14 mouse cellular contexts compared by ENCODE assay signal in the genomic region with DNA sequence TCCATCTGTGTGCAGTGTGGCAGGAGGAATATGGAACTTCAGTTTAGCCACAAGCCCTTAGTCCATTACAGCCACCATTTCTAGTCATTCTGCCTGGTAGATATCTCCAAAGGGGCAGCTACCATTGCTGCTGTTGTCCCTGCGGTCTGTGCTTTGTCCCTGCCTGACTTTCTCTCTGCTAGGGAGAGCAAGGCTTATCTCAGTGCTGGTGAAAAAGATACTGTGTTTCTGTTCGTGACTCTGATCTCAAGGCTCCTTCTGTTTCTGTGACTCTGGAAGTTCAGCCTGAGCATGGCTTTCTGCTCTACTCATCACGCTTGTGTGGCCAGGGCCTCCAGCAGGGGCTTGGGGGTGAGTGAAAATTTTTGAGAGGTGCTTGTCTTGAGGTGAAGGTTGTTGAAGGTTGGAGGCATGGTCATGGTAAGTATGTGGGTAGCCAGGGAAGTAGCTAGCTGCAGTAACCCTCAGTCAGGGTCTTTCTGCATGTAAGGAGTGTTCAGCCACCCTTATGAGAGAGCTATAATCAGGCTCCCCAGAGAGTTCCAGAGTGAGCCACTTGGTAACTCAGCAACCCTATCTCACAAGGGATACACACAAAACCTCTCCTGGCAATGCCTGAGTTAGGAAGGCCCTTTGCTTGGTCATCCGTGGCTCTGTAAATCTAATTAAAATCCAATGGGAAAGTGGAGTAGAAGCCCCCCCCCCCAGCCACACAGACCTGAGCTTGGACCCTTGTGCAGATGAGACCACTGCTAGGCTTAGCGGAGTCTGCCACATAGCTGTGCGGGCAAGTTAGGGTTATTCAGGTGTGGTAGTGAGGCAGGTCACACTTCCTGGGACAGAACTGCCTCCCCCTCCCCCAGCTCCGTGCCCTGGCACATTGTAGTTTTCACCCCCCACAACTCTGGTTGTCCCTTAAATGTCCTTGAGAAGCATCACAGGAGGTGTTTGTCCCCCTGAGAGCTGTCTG. TPM values are rescaled to one million over a fixed set of nuclear protein-coding genes. Genes with fewer than 3 reads are reported as not detected.
DNase-seq lines count a peak whose midpoint lies in the region; ATAC-seq and TF ChIP-seq lines count a peak whose summit lies in the region.
"Had no signal": no experiment of that assay in that cellular context is flagged by ENCODE, and none has a peak within 500 bp of the region (broad histone marks: within the 10 kb centered on the region; RNA-seq: fewer than 3 reads in every experiment).

No protein-coding gene starts in this region.

- 76% methylated on average over 7 of the region's 7 CpGs for WGBS in forebrain, embryonic 10.5 days
- 69% methylated on average over 7 of the region's 7 CpGs for WGBS in forebrain, embryonic 14.5 days
- WGBS in kidney, embryonic 16.5 days, result 57% methylated on average over 7 of the region's 7 CpGs
- 39% methylated on average over 7 of the region's 7 CpGs for WGBS in liver, embryonic 14.5 days (ENCODE audit: insufficient replicate concordance)

- no peak for ATAC-seq in forebrain, embryonic 14.5 days
- peak; percentile 61; the same call in 1 of the 2 replicates for ATAC-seq in kidney, embryonic 16.5 days (ENCODE audit: low FRiP score, low TSS enrichment)
- ATAC-seq in liver, embryonic 14.5 days (ENCODE audit: insufficient read depth), result peak; percentile 68

- peak; percentile 61 for TF ChIP-seq EP300 in liver, embryonic 14.5 days (IDR thresholded peaks at IDR 0.05; ENCODE audit: low read depth)

- no peak overlapping the region for H3K4me2 ChIP-seq in forebrain, embryonic 14.5 days (ENCODE audit: low read length)
- H3K4me2 ChIP-seq in kidney, embryonic 16.5 days (replicated peaks; ENCODE audit: low read depth, low read length), result no peak overlapping the region
- H3K4me2 ChIP-seq in liver, embryonic 14.5 days (ENCODE audit: low read depth), result no peak overlapping the region; the same call in 1 of the 2 replicates
- H3K4me2 ChIP-seq: embryonic facial prominence, embryonic 15.5 days; limb, embryonic 13.5 days had no signal

- no peak overlapping the region for H3K9ac ChIP-seq in forebrain, embryonic 14.5 days (ENCODE audit: low read length)
- H3K9ac ChIP-seq in kidney, embryonic 16.5 days (replicated peaks; ENCODE audit: low read length), result no peak overlapping the region
- no peak overlapping the region for H3K9ac ChIP-seq in liver, embryonic 14.5 days (replicated peaks)
- H3K9ac ChIP-seq: embryonic facial prominence, embryonic 15.5 days; limb, embryonic 13.5 days had no signal

- no peak for TF ChIP-seq CTCF in liver, embryonic 14.5 days (IDR thresholded peaks at IDR 0.05; ENCODE audit: low read depth)

- H3K4me3 ChIP-seq in forebrain, embryonic 10.5 days, result no peak overlapping the region
- no peak overlapping the region for H3K4me3 ChIP-seq in forebrain, embryonic 14.5 days (ENCODE audit: low read depth, low read length)
- no peak overlapping the region for H3K4me3 ChIP-seq in kidney, embryonic 16.5 days (ENCODE audit: low read length)
- no peak overlapping the region for H3K4me3 ChIP-seq in liver, embryonic 14.5 days (ENCODE audit: insufficient read depth in 1 of 2, low read depth in 2 of 2, low read length in 2 of 2)
- H3K4me3 ChIP-seq: embryonic facial prominence, embryonic 15.5 days; limb, embryonic 13.5 days had no signal

- no peaks in the 10 kb centered on the region for H3K9me3 ChIP-seq in forebrain, embryonic 10.5 days
- no peaks in the 10 kb centered on the region for H3K9me3 ChIP-seq in forebrain, embryonic 14.5 days (replicated peaks; ENCODE audit: control insufficient read depth, low read length)
- no peaks in the 10 kb centered on the region for H3K9me3 ChIP-seq in kidney, embryonic 16.5 days (ENCODE audit: low read length)
- H3K9me3 ChIP-seq in liver, embryonic 14.5 days (ENCODE audit: control insufficient read depth, low read length), result no peaks in the 10 kb centered on the region
- H3K9me3 ChIP-seq: embryonic facial prominence, embryonic 15.5 days; limb, embryonic 13.5 days had no signal

- H3K27me3 ChIP-seq in forebrain, embryonic 10.5 days (ENCODE audit: poor library complexity, severe bottlenecking), result no peaks in the 10 kb centered on the region
- no peaks in the 10 kb centered on the region for H3K27me3 ChIP-seq in forebrain, embryonic 14.5 days (replicated peaks; ENCODE audit: control insufficient read depth, insufficient read depth, low read length)
- no peaks in the 10 kb centered on the region for H3K27me3 ChIP-seq in kidney, embryonic 16.5 days (ENCODE audit: insufficient read depth, low read length)
- no peaks in the 10 kb centered on the region for H3K27me3 ChIP-seq in liver, embryonic 14.5 days (ENCODE audit: control insufficient read depth, insufficient read depth, low read length)
- H3K27me3 ChIP-seq: embryonic facial prominence, embryonic 15.5 days; limb, embryonic 13.5 days had no signal

- peaks cover 52% of the 10 kb centered on the region for H3K4me1 ChIP-seq in forebrain, embryonic 10.5 days
- peaks cover 24% of the 10 kb centered on the region for H3K4me1 ChIP-seq in forebrain, embryonic 14.5 days (ENCODE audit: control insufficient read depth, insufficient read depth, low read length)
- H3K4me1 ChIP-seq in kidney, embryonic 16.5 days (ENCODE audit: insufficient read depth, low read length), result no peaks in the 10 kb centered on the region
- peaks cover 2 to 22% of the 10 kb centered on the region in 2 experiments; a peak in 3 of 4 replicates for H3K4me1 ChIP-seq in liver, embryonic 14.5 days (replicated peaks; ENCODE audit: control insufficient read depth in 2 of 2, insufficient read depth in 2 of 2, low read length in 1 of 2)

- peak overlapping the region; percentile 85 for H3K27ac ChIP-seq in forebrain, embryonic 10.5 days
- H3K27ac ChIP-seq in forebrain, embryonic 14.5 days (ENCODE audit: low read depth, low read length), result no peak overlapping the region
- H3K27ac ChIP-seq in kidney, embryonic 16.5 days (ENCODE audit: low read length), result no peak overlapping the region
- no peak overlapping the region; the same call in 1 of the 2 replicates for H3K27ac ChIP-seq in liver, embryonic 14.5 days
- H3K27ac ChIP-seq: embryonic facial prominence, embryonic 15.5 days; kidney, postnatal 0 days; limb, embryonic 13.5 days had no signal

- H3K36me3 ChIP-seq in forebrain, embryonic 10.5 days (replicated peaks), result no peaks in the 10 kb centered on the region
- no peaks in the 10 kb centered on the region for H3K36me3 ChIP-seq in forebrain, embryonic 14.5 days (ENCODE audit: control insufficient read depth, insufficient read depth, low read length)
- H3K36me3 ChIP-seq in kidney, embryonic 16.5 days (ENCODE audit: insufficient read depth, low read length), result no peaks in the 10 kb centered on the region
- no peaks in the 10 kb centered on the region for H3K36me3 ChIP-seq in liver, embryonic 14.5 days (replicated peaks; ENCODE audit: control insufficient read depth, insufficient read depth, low read depth)
- H3K36me3 ChIP-seq: embryonic facial prominence, embryonic 15.5 days; limb, embryonic 13.5 days had no signal

- DNase-seq in forebrain, embryonic 10.5 days (ENCODE audit: extremely low spot score, low spot score), result no peak
- no peak for DNase-seq in forebrain, embryonic 14.5 days (ENCODE audit: low spot score)
- DNase-seq in kidney, postnatal 4 days, result no peak
- DNase-seq in MEL-GATA-1-ER (ENCODE audit: extremely low read depth, low read depth), result peak; percentile 53
- DNase-seq in liver, embryonic 14.5 days (ENCODE audit: low read depth in 3 of 3, low spot score in 3 of 3), result peak in 2 of 3 experiments; percentile 27 to 34
- no peak for DNase-seq in layer of hippocampus, postnatal 10 days (ENCODE audit: low spot score in 2 of 2)
- DNase-seq in frontal cortex, postnatal 25 days (ENCODE audit: low spot score in 2 of 2), result no peak

RNA-seq across cellular contexts. Expression of a gene that starts 10.1 kb away (rescaled TPM):
- 11.3 and 12.1 TPM in 2 replicates for polyA plus RNA-seq in forebrain, embryonic 10.5 days (2016; fragmentation: Nextera tagmentation; extraction: Ambion mirVana)
- polyA plus RNA-seq in forebrain, embryonic 14.5 days (2014; fragmentation: Nextera tagmentation; extraction: Ambion mirVana), result 22.1 and 32.4 TPM in 2 replicates
- polyA plus RNA-seq in kidney, embryonic 16.5 days (2015; fragmentation: Nextera tagmentation; extraction: Ambion mirVana), result 0.54 and 0.96 TPM in 2 replicates
- polyA plus RNA-seq in liver, embryonic 14.5 days (2012; rRNA removed), result 0.56 and 0.85 TPM in 2 replicates
- polyA plus RNA-seq in liver, embryonic 14.5 days (2014; fragmentation: Nextera tagmentation; extraction: Ambion mirVana), result 1.1 and 1.4 TPM in 2 replicates
- 100 to 1,000 TPM; 125 to 132 TPM for total RNA-seq in layer of hippocampus, postnatal 10 days (2021)

RNA-seq across cellular contexts. Expression of a gene that starts 46.6 kb away (rescaled TPM):
- not detected in 2 replicates for polyA plus RNA-seq in forebrain, embryonic 10.5 days (2016; fragmentation: Nextera tagmentation; extraction: Ambion mirVana)
- polyA plus RNA-seq in forebrain, embryonic 14.5 days (2014; fragmentation: Nextera tagmentation; extraction: Ambion mirVana), result not detected in 2 replicates
- not detected in 2 replicates for polyA plus RNA-seq in kidney, embryonic 16.5 days (2015; fragmentation: Nextera tagmentation; extraction: Ambion mirVana)
- not detected in 2 replicates for polyA plus RNA-seq in liver, embryonic 14.5 days (2012; rRNA removed)
- not detected in 2 replicates for polyA plus RNA-seq in liver, embryonic 14.5 days (2014; fragmentation: Nextera tagmentation; extraction: Ambion mirVana)
- not detected for total RNA-seq in layer of hippocampus, postnatal 10 days (2021)
- polyA plus RNA-seq: C2C12; embryonic facial prominence, embryonic 15.5 days; gonadal fat pad, adult 2 months; hindbrain, embryonic 16.5 days; kidney, postnatal 0 days; limb, embryonic 13.5 days had no signal

RNA-seq across cellular contexts. Expression of a gene that starts 56.8 kb away (rescaled TPM):
- not detected in 2 replicates for polyA plus RNA-seq in forebrain, embryonic 10.5 days (2016; fragmentation: Nextera tagmentation; extraction: Ambion mirVana)
- not detected in 2 replicates for polyA plus RNA-seq in forebrain, embryonic 14.5 days (2014; fragmentation: Nextera tagmentation; extraction: Ambion mirVana)
- polyA plus RNA-seq in kidney, embryonic 16.5 days (2015; fragmentation: Nextera tagmentation; extraction: Ambion mirVana), result not detected in 2 replicates
- polyA plus RNA-seq in liver, embryonic 14.5 days (2012; rRNA removed), result not detected in 2 replicates
- polyA plus RNA-seq in liver, embryonic 14.5 days (2014; fragmentation: Nextera tagmentation; extraction: Ambion mirVana), result not detected in 2 replicates
- not detected for total RNA-seq in layer of hippocampus, postnatal 10 days (2021)
- polyA plus RNA-seq: C2C12; embryonic facial prominence, embryonic 15.5 days; gonadal fat pad, adult 2 months; hindbrain, embryonic 16.5 days; kidney, postnatal 0 days; limb, embryonic 13.5 days had no signal

Comparison
In these comparisons a context has a peak if more than half of its experiments do, and no peak if none do; other contexts are left out.
1. DNase-seq: peak in MEL-GATA-1-ER (single experiment) and liver, embryonic 14.5 days (2 of 3); none in forebrain, embryonic 10.5 days (single experiment), forebrain, embryonic 14.5 days (single experiment), kidney, postnatal 4 days (0 of 2), layer of hippocampus, postnatal 10 days (0 of 2) and frontal cortex, postnatal 25 days (0 of 2).